Mouse (Mus musculus) right cerebral cortex, postnatal 4 days (tissue): ENCODE results near the gene Gpc5.
"Not testable (repeated sequence)": the region's sequence is repeated elsewhere in the genome, so short reads cannot be mapped to it uniquely, and the experiment has no call there.

ENCODE experiments used
- DNase-seq: peaks from one replicate; pipeline ENCODE4 v3.0.0-alpha.2; 2022

Gpc5 gene

DNA sequence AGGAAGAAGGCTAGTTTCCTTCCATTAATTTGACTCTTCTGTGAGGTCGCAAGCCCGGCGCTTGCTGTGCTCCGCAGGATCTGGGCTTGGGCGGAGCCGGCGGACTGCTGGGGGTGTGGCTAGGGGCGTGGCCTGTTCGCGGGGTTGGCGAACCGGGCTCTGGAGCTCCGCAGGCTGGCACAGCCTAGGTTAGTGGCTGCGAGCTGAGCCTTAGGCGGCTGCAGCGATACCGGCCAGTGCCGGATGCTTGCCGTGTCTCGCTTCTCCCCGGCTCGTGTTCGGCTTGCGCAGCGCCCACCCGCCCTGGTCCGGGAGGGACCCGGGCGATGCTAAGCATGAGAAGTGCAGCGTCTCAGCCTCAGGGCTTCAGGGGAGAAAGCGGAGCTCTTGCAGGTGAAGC, at the start of gene Gpc5:
TSS of gene Gpc5 (plus strand) at position 135 of the 400 bp plus-strand sequence.
- DNase-seq, result peak; percentile 87

GRCm38 (mm10) chr14:115042660-115043059, 49.4 kb upstream of the Gpc5 start:
- no peak for DNase-seq

DNA sequence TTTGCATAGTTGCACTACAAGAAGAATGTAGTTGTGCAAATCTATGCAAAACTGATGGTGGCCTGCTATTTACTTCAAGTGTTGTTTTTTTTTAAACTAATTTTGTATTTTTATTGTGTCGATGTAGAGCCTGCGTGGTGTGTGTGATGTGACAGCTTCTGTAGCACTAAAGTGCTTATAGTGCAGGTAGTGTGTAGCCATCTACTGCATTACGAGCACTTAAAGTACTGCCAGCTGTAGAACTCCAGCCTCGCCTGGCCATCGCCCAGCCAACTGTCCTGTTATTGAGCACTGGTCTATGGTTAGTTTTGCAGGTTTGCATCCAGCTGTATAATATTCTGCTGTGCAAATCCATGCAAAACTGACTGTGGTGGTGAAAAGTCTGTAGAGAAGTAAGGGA, 48.0 kb upstream of the Gpc5 start:
- no peak for DNase-seq

DNA sequence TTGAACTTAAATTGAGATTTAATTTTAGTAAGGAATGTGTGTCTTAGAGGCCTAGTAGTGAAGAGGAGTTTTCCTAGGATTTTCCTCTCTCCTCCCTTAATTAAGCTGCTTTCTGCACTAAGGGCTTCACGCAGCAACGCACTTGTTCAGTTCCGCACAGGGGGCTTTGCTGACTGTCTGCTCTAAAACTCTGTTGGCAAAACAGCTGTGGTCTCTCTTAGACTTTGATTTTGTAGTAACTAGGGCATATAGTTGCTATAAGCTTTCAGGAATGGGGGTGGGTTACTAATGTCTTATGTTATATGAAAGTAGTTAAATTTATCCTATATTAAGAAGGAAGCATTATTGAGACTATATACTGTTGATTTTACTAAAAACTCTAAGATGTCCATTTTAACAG, 46.3 kb upstream of the Gpc5 start:
- no peak for DNase-seq

DNA sequence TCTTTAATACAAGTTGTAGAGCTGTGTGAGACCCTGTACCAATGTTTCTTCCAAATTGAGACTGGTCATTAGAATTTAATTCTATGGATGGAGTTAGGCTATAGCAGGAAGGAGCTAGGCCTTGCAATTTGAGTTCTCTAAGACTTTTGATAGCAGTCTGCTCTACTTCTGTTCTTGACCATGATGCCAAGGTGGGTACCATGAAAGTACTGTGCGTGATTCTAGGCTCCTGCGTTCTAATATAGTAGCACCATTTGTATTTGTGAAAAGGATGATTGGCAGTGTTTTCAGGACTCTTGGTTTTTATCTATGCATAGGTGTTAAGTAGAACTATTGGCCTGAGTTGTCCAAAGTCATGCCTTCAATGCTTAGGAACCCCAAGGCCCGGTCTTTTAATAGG, 44.7 kb upstream of the Gpc5 start:
- DNase-seq, result no peak

GRCm38 (mm10) chr14:115047990-115048862, 43.8 kb upstream of the Gpc5 start:
- DNase-seq, result no peak

DNA sequence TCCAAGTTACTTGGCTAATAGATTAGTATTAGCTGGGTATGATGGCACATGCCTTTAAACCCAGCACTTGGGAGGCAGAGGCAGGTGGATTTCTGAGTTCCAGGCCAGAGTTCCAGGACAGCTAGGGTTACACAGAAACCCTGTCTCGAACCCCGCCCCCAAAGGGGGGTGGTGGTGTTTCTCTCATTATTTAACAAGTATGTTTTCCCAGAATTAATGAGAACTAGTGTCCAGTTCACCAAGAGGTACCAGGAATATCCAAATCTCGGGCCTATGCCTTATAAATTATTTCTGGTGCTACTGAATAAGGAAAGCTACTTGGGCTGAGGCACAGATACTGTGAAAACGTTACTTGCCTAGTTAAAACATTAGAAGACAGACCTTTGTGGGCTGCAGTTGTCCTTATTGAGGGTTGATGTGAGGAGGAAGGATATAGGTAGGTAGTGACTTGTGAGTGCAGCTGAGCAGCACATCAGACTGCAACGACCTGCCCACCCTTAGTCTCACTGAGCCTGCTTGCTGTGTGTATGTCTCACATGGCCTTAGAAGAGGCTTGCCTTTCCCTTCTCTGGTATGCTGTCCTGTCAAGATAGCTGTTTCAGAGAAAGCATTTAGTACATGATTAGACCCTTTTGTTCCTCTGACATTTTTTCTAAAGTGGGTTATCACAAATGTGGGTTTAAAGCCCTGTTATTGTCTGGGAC, 43.0 kb upstream of the Gpc5 start:
- DNase-seq, result no peak

DNA sequence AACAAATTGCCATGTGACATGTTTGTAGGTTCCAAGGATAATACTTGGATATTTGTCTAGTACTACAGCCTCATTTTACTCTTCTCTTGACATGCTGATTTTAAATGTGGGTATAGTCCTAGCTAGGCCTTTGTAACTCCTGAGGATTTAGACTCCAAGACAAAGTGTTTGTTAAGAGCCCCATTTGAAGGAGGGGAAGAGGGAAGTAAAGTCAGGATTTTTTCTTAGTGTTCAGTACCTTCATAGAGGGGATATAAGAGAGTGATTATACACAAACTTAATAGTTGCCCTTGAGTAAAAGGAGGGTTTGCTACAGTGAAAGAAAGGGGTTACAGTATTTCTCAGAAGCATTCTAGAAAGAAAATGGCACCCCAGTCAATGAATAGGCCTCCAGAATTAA, 42.2 kb upstream of the Gpc5 start:
- no peak for DNase-seq

- DNase-seq, result no peak
Observed at GRCm38 (mm10) chr14:115051106-115051760, 40.8 kb upstream of the Gpc5 start.

DNA sequence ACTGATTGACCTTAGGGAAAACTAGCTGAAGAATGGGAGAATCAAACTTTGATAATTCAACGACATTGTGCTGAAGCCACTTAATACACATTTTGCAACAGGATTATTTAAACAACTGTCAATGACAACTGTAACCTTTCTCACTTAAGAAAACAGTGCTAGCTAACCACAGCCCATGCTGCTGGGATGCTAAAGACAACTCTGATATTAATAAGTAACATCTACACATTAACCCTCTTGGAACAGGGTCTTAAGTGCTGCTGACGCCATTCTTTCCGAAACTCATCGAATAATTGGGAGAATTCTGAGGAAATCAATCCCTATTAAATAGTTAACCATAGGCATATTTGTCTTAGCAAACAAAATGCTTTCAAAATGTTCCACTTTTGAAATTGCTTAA, 39.6 kb upstream of the Gpc5 start:
- no peak for DNase-seq

DNA sequence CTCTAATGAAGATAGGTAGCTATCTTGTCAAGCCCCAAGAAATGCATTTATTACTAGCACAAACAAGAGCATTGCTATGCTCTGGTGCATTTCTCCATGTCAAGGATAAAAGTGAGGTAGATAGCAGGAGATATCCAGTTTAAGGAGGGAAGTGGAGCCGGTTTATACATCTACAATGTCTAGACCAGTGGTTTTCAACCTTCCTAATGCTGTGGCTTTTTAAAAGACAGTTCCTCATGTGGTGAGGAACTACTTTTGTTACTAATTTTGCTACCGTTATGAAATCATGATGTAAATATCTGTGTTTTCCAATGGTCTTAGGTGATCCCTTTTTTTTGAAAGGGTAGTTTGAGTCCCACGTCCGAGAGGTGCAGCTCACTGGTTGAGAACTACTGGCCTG, 37.8 kb upstream of the Gpc5 start:
- no peak for DNase-seq

GRCm38 (mm10) chr14:115057524-115057923, 34.5 kb upstream of the Gpc5 start:
- DNase-seq, result no peak

GRCm38 (mm10) chr14:115066164-115066563, 25.9 kb upstream of the Gpc5 start:
- not testable (repeated sequence) for DNase-seq

- peak; percentile 47 for DNase-seq
Observed at GRCm38 (mm10) chr14:115070534-115070933, 21.5 kb upstream of the Gpc5 start.

DNA sequence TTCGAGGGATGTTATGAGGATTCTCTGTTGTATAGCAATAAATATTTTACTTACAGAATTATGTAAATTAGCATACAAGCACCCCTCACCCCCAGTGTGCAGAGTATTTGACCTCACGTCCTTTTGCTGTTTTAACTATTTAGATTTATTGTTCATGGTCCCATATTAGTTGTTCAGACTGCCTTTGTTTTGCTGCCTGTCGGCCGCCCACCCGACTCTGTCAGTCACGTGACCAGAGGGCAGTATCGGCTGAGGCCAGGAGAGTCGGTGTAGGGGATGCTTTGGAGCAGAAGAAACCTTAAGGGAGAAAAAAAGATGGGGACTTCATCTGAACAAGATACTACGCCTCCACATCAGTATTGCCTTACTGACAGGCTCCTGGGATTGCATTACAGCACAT, 14.7 kb upstream of the Gpc5 start:
- DNase-seq, result no peak

GRCm38 (mm10) chr14:115078064-115078463, 14.0 kb upstream of the Gpc5 start:
- no peak for DNase-seq

GRCm38 (mm10) chr14:115081728-115082502, 10.1 kb upstream of the Gpc5 start:
- DNase-seq, result no peak

DNA sequence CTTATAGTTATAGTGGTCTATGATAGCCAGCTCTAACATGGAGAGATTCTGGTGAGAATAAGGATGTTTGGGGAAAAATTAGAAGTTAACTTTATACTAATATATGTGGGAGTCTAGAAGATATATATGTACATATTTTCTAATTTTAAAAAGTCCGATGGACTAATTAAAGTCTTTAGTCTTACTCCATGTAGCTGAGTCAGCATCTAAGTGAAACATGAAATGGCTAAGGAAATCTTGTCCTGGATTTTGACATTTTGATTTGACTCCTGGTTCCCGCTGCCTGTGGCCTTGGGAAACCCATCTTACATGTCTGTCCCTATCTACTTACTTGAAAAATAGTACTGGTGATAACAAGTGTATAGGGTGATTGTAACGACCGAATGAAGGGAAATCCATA, 1.5 kb upstream of the Gpc5 start:
- DNase-seq, result no peak

GRCm38 (mm10) chr14:115092510-115092909, 495 bp downstream of the Gpc5 start:
- no peak for DNase-seq

DNA sequence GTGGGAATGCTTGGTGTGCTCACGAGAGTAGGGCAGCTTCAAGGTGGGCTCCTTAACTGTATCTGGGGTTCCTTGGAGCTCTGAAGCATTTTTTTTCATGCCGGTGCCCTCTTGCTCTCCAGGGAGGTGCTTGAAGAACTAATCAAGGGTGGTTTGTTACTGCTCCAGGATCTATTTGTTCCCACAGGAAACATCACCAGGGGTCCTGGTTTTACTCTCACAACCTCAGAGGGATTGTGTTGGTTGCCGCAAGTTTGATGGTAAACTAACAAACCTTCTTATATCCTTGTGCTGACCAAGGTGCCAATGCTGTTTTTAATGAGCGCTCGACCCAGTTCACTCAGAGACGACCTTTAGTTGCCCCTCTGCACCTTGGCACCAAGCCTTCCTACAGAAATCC, 937 bp downstream of the Gpc5 start:
- DNase-seq, result no peak

DNA sequence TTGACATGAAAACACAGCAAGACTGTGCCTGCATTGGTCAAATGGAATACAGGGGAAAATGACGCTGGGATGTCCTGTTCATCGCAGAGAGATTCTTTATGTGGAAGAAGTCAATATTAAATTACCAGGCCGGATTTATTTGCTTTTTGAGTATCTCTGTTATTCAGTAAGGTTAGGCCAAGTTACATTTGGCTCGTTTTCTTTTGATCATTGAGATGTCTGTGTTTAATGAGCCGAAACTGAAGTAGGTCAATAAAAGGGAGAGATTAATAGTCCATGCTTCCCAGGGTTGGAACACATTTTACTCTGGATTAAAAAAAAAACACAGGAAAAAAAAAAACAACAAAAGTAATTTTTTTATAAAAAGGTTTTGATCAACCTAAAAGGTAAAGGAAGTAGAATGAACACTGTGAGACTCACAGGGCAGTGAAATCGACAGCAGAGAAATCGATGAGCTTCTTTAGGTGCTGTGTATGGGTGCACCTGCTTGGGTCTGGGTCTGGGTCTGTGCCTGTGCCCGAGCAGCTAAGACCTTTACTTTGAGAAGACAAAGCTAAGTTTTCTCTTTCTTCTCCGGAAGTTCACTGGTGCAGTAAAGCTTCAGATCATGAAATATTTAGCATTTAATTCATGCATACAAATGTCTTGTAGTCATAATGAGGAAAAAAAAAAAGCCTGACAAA, 8.7 kb downstream of the Gpc5 start:
- no peak for DNase-seq

- DNase-seq, result no peak
Observed at GRCm38 (mm10) chr14:115106326-115106725, 14.3 kb downstream of the Gpc5 start.
